Mouse (Mus musculus): ENCODE measurements at regions not wholly inside any gene's neighbourhood (a gene's known extent, or its start where the extent isn't known, plus 50 kb on each side); places are given as distances from the start of the nearest gene placed in this dataset.

- no peak overlapping the region for H3K4me3 ChIP-seq (replicated peaks in 1 of 3; ENCODE audit: low read depth in 2 of 3, low read length in 2 of 3, poor library complexity in 1 of 3)
- H3K36me3 ChIP-seq (replicated peaks in 1 of 2; ENCODE audit: control insufficient read depth in 1 of 2, insufficient read depth in 1 of 2, low read length in 1 of 2), result no peaks in the 10 kb centered on the region
- H3K27me3 ChIP-seq (replicated peaks), result no peaks in the 10 kb centered on the region
- in situ Hi-C loops (cut with MboI; ENCODE audit: low pct_ligation_motif_present, low pct_unique_long_range_greater_than_20kb, low sequenced_read_pairs) (no loop called here), dilution Hi-C loops (cut with MboI; ENCODE audit: extremely low pct_ligation_motif_present, extremely low pct_unique_long_range_greater_than_20kb, low sequenced_read_pairs) (no loop called here)
- no peak overlapping the region for H3K9ac ChIP-seq (ENCODE audit: insufficient read depth, low read depth)
- H3K79me2 ChIP-seq (replicated peaks; ENCODE audit: control insufficient read depth, extremely low read depth, insufficient read depth, poor library complexity, severe bottlenecking), result no peaks in the 10 kb centered on the region
- TF ChIP-seq MYC (IDR thresholded peaks at IDR 0.05; ENCODE audit: low read depth, low read length), result no peak
- TF ChIP-seq JUND (conservative IDR thresholded peaks at IDR 0.05; ENCODE audit: low read depth, low read length), result no peak
- TF ChIP-seq ZC3H11A (IDR thresholded peaks at IDR 0.05; ENCODE audit: low read depth, low read length), result no peak
- TF ChIP-seq CHD1 (IDR thresholded peaks at IDR 0.05; ENCODE audit: low read depth, low read length), result no peak
- TF ChIP-seq TBP (conservative IDR thresholded peaks at IDR 0.05; ENCODE audit: low read depth, low read length), result no peak
- no peak for TF ChIP-seq USF1 (IDR thresholded peaks at IDR 0.05; ENCODE audit: low read depth, low read length)
- TF ChIP-seq CTCF (conservative IDR thresholded peaks at IDR 0.05 in 1 of 2, IDR thresholded peaks at IDR 0.05 in 1 of 2; ENCODE audit: low read depth in 2 of 2, low read length in 2 of 2), result no peak
- no peak for TF ChIP-seq NELFE (IDR thresholded peaks at IDR 0.05; ENCODE audit: low read depth, low read length)
- TF ChIP-seq MEF2A (IDR thresholded peaks at IDR 0.05; ENCODE audit: borderline replicate concordance, low read depth, low read length), result no peak
- no peak for TF ChIP-seq ETS1 (conservative IDR thresholded peaks at IDR 0.05; ENCODE audit: low read depth, low read length)
- TF ChIP-seq ELF1 (IDR thresholded peaks at IDR 0.05; ENCODE audit: low read depth, low read length), result no peak
- no peak for TF ChIP-seq POLR2AphosphoS2 (IDR thresholded peaks at IDR 0.05; ENCODE audit: low read depth, low read length)
- no peak for TF ChIP-seq RCOR1 (conservative IDR thresholded peaks at IDR 0.05; ENCODE audit: low read depth, low read length)
- TF ChIP-seq MAX (IDR thresholded peaks at IDR 0.05; ENCODE audit: low read length), result no peak
- TF ChIP-seq MAZ (IDR thresholded peaks at IDR 0.05; ENCODE audit: low read depth, low read length), result no peak
- no peak for TF ChIP-seq UBTF (IDR thresholded peaks at IDR 0.05; ENCODE audit: low read depth, low read length)
- no peak for TF ChIP-seq USF2 (conservative IDR thresholded peaks at IDR 0.05; ENCODE audit: low read depth, low read length)
- no peak for TF ChIP-seq MAFK (IDR thresholded peaks at IDR 0.05; ENCODE audit: insufficient replicate concordance, low read length)
- no peak for TF ChIP-seq ZMIZ1 (IDR thresholded peaks at IDR 0.05; ENCODE audit: low read depth, low read length)
- H3K4me1 ChIP-seq (ENCODE audit: control insufficient read depth in 1 of 2, insufficient read depth in 2 of 2), result no peaks in the 10 kb centered on the region
- peaks cover 30% of the 10 kb centered on the region for H3K9me3 ChIP-seq (replicated peaks; ENCODE audit: low read length)
- H3K4me2 ChIP-seq (ENCODE audit: insufficient read depth, low read depth, poor library complexity, severe bottlenecking), result no peak overlapping the region
- no peak for DNase-seq (ENCODE audit: extremely low read depth)
- no peak overlapping the region for H3K27ac ChIP-seq (ENCODE audit: insufficient read depth, low read depth)
Measured at GRCm38 (mm10) chr3:61442000-61442739, 76.4 kb upstream of the B430305J03Rik start.

GRCm38 (mm10) chr3:61441445-61441844, 75.7 kb upstream of the B430305J03Rik start:
- in situ Hi-C loops (cut with MboI; ENCODE audit: low pct_ligation_motif_present, low pct_unique_long_range_greater_than_20kb, low sequenced_read_pairs) (no loop called here), dilution Hi-C loops (cut with MboI; ENCODE audit: extremely low pct_ligation_motif_present, extremely low pct_unique_long_range_greater_than_20kb, low sequenced_read_pairs) (no loop called here)

More at GRCm38 (mm10) chr3:61441445-61441844, 75.7 kb upstream of the B430305J03Rik start:
- Histone ChIP-seq H3K9me3 (replicated peaks; ENCODE audit: low read length) (peaks cover 31% of the 10 kb centered on the region), H3K4me3 (replicated peaks in 1 of 3; ENCODE audit: low read depth in 2 of 3, low read length in 2 of 3, poor library complexity in 1 of 3) (no peak overlapping the region), H3K27ac (ENCODE audit: insufficient read depth, low read depth) (no peak overlapping the region), H3K36me3 (replicated peaks in 1 of 2; ENCODE audit: control insufficient read depth in 1 of 2, insufficient read depth in 1 of 2, low read length in 1 of 2) (no peaks in the 10 kb centered on the region), H3K27me3 (replicated peaks) (no peaks in the 10 kb centered on the region), H3K9ac (ENCODE audit: insufficient read depth, low read depth) (no peak overlapping the region), H3K79me2 (replicated peaks; ENCODE audit: control insufficient read depth, extremely low read depth, insufficient read depth, poor library complexity, severe bottlenecking) (no peaks in the 10 kb centered on the region), H3K4me2 (ENCODE audit: insufficient read depth, low read depth, poor library complexity, severe bottlenecking) (no peak overlapping the region), H3K4me1 (ENCODE audit: control insufficient read depth in 1 of 2, insufficient read depth in 2 of 2) (no peaks in the 10 kb centered on the region)
- TF ChIP-seq MAFK (IDR thresholded peaks at IDR 0.05; ENCODE audit: insufficient replicate concordance, low read length) (no peak), PAX5 (IDR thresholded peaks at IDR 0.05; ENCODE audit: low read length) (no peak), USF1 (IDR thresholded peaks at IDR 0.05; ENCODE audit: low read depth, low read length) (no peak)
- no peak for DNase-seq (ENCODE audit: extremely low read depth)
